Mouse (Mus musculus) C2C12 (cell line): Measurements from ENCODE around the gene Dcdc2c. TPM values are rescaled to one million over a fixed set of nuclear protein-coding genes. Genes with fewer than 3 reads are reported as not detected.

Source experiments
- H3K27me3 ChIP-seq: one replicate; pipeline ENCODE4 v1.6.1; 2011; ENCODE audit not compliant: control insufficient read depth, insufficient read depth, insufficient read length
- H3K36me3 ChIP-seq: one replicate; pipeline ENCODE4 v1.6.1; 2011; ENCODE audit not compliant: control insufficient read depth, insufficient read depth
- H3K4me3 ChIP-seq: one replicate; pipeline ENCODE4 v1.5.1; 2011; ENCODE audit warnings: mild to moderate bottlenecking, control low read depth; ENCODE audit not compliant: poor library complexity, insufficient read depth, severe bottlenecking
- H3K79me2 ChIP-seq: one replicate; pipeline ENCODE4 v1.6.1; 2011; ENCODE audit not compliant: control insufficient read depth, insufficient read depth
- H3K79me3 ChIP-seq: one replicate; pipeline ENCODE4 v1.6.1; 2011; ENCODE audit warnings: low read depth, control low read depth
- H3ac ChIP-seq: one replicate; pipeline ENCODE3; 2011; ENCODE audit warnings: low read depth; ENCODE audit not compliant: control insufficient read depth, insufficient read length
- CEBPB ChIP-seq: IDR thresholded peaks from one replicate; pipeline ENCODE4 v1.6.1; 2011; ENCODE audit warnings: low read depth, mild to moderate bottlenecking, control low read depth, moderate library complexity
- CTCF ChIP-seq: IDR thresholded peaks from one replicate; pipeline ENCODE4 v1.5.1; 2011; ENCODE audit not compliant: control insufficient read depth, insufficient read depth, insufficient read length
- FOSL1 ChIP-seq: IDR thresholded peaks from one replicate; pipeline ENCODE4 v1.8.0; 2011; ENCODE audit warnings: mild to moderate bottlenecking, low read length; ENCODE audit not compliant: poor library complexity, insufficient read depth, severe bottlenecking
- MAX ChIP-seq: IDR thresholded peaks from one replicate; pipeline ENCODE4 v1.6.1; 2011; ENCODE audit warnings: mild to moderate bottlenecking, control low read depth
- MYOD1 ChIP-seq: IDR thresholded peaks from one replicate; pipeline ENCODE4 v1.6.1; 2011; ENCODE audit warnings: low read depth; ENCODE audit not compliant: control insufficient read depth, insufficient read length
- MYOG ChIP-seq: IDR thresholded peaks from one replicate; pipeline ENCODE4 v1.6.1; 2011; ENCODE audit not compliant: control insufficient read depth, insufficient read length; ENCODE audit errors: extremely low read depth
- USF1 ChIP-seq: IDR thresholded peaks from one replicate; pipeline ENCODE4 v1.6.1; 2011; ENCODE audit warnings: low read depth, mild to moderate bottlenecking, control low read depth, moderate library complexity
- polyA plus RNA-seq: library from polyadenylated mRNA; unstranded; fragments of >200 nt; fragmentation: generic; extraction: Trizol; gene quantifications from one replicate; pipeline ENCODE4 v1.2.1, GENCODE M21; 2012; ENCODE audit warnings: missing spikeins

Dcdc2c gene
- polyA plus RNA-seq, 1 experiment, result not detected

DNA sequence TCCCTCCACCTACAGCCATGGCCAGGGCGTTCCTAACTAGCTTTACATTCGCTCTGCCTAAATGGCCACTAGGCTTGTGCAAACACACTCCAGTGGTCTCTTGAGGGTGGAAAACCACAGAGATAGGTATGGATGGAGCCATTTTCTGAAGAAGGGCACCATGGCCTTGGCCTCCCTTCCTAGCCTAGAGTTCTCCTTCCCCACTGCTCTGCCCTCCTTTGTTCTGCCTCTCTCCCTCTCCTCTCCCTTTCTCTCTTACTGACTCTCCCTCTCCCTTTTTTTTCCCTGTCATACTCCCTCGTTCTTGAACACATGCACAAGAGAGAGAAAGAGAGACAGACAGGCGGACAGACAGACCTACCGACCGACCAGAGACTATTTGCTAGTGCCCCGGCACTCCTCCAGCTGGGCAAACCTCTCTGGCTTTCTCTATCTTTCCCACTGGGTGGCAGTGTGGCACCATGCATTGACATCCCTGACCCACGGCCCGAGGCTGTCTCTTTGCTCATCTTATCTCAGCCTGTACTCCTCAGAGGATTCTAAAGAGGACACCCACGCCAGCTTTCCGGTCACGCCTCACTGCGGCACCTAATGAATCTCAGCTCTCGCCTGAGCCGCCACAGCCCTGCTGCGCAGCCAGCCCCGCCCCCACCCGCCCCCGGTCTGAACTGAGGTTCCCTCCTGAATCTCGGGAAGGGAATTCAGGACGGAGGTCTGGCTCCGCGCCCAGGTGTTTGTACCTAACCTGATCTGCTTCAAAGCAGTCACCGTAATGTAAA is 37.1 kb upstream of the Dcdc2c start:
- Histone ChIP-seq H3K27me3 (peaks cover 7% of the 10 kb centered on the region), H3K79me3 (no peaks in the 10 kb centered on the region), H3K79me2 (no peaks in the 10 kb centered on the region), H3K36me3 (no peaks in the 10 kb centered on the region), H3K4me3 (no peak overlapping the region), H3ac (no peak overlapping the region)
- TF ChIP-seq CTCF, result peak; percentile 49
- no peak for TF ChIP-seq MYOG

DNA sequence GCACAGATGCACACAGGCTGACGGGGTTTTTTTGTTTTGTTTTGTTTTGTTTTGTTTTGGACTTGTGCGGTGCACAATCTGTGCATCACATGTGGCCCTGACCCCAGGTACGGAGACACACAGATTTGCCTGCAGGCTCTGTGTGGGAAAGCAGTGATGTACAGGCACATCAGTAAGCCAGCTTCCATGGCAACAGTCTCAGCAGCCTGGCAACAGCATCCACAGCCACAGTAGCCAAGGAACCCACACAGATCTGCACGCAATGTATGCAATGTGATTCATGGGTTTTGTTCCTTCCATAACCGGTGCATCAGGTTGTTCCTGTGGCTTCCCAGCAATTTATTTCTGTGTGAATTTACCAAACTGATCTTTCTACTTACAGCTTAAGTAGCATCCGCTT is 35.8 kb upstream of the Dcdc2c start:
- Histone ChIP-seq H3K36me3 (no peaks in the 10 kb centered on the region), H3K4me3 (no peak overlapping the region), H3K27me3 (peaks cover 7% of the 10 kb centered on the region), H3K79me3 (no peaks in the 10 kb centered on the region), H3ac (no peak overlapping the region), H3K79me2 (no peaks in the 10 kb centered on the region)
- TF ChIP-seq MYOD1 (no peak), CTCF (no peak), MAX (no peak), FOSL1 (no peak), USF1 (no peak), CEBPB (no peak), MYOG (no peak)

DNA sequence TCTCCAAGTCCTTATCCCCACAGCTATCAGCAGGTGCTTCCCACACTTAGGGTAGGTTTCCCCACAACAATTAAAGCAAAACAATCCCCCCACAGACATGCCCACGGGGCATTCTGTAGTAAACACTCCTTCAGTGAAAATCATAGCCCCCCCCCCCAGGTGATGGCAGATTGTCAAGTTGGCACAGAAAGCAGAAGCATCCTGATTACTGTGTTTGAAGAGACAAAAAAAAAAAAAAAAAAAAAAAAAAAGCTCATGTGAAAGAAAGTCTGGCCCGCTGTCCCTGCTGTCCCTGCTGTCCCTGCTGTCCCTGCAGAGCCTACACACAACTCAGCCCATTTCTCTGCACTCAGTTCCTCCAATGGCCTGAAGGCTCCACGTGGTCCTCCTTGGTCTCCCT is 31.8 kb upstream of the Dcdc2c start:
- Histone ChIP-seq H3K36me3 (no peaks in the 10 kb centered on the region), H3ac (no peak overlapping the region), H3K4me3 (no peak overlapping the region), H3K27me3 (peaks cover 7% of the 10 kb centered on the region), H3K79me2 (no peaks in the 10 kb centered on the region), H3K79me3 (no peaks in the 10 kb centered on the region)
- TF ChIP-seq FOSL1, result no peak
- no peak for TF ChIP-seq USF1
- TF ChIP-seq MAX, result no peak
- no peak for TF ChIP-seq MYOG
- TF ChIP-seq CEBPB, result no peak
- no peak for TF ChIP-seq CTCF
- TF ChIP-seq MYOD1, result no peak

GRCm38 (mm10) chr12:28582423-28582822 is 30.2 kb upstream of the Dcdc2c start, which contains the start of gene Allc:
Gene Allc, minus strand, starts transcription at chr12:28582523.
- no peak within 1 kb of the TSS for H3ac ChIP-seq

GRCm38 (mm10) chr12:28579132-28579531 is 26.9 kb upstream of the Dcdc2c start:
- TF ChIP-seq USF1, result no peak
- TF ChIP-seq MYOD1, result no peak
- TF ChIP-seq CTCF, result peak; percentile 42
- Histone ChIP-seq H3K27me3 (no peaks in the 10 kb centered on the region), H3K36me3 (no peaks in the 10 kb centered on the region), H3K4me3 (no peak overlapping the region), H3ac (no peak overlapping the region), H3K79me3 (no peaks in the 10 kb centered on the region), H3K79me2 (no peaks in the 10 kb centered on the region)

More at GRCm38 (mm10) chr12:28582423-28582822, 30.2 kb upstream of the Dcdc2c start, which contains the start of gene Allc:
- no peaks in the 10 kb centered on the region for H3K36me3 ChIP-seq
- TF ChIP-seq USF1, result no peak
- no peak for TF ChIP-seq CTCF
- no peak for TF ChIP-seq MAX
- no peak for TF ChIP-seq FOSL1
- no peak for TF ChIP-seq MYOG
- TF ChIP-seq MYOD1, result no peak
- no peak for TF ChIP-seq CEBPB
- no peaks in the 10 kb centered on the region for H3K79me2 ChIP-seq
- H3K79me3 ChIP-seq, result no peaks in the 10 kb centered on the region
- no peak within 1 kb of the TSS for H3K4me3 ChIP-seq
- no peaks in the 10 kb centered on the region for H3K27me3 ChIP-seq

DNA sequence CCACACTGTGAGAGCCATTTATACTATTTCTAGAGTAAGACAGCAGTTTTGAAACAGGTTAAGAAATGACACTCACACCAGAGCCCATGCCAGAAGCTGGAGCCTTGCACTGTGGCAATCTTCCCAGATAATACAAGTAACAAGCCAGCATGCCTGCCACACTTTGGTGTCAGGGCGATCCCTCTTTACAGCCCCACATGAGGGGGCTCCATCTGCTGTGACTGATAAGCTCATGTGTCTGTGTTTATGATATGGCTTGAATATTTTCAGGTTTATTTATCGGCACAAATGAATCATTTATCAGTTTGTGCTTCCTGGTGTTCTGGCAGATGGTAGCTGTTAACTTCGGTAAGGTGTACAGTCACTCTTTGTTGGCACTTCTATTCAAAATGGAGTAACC is 25.9 kb upstream of the Dcdc2c start:
- Histone ChIP-seq H3K4me3 (no peak overlapping the region), H3K79me3 (no peaks in the 10 kb centered on the region), H3K27me3 (no peaks in the 10 kb centered on the region), H3K79me2 (no peaks in the 10 kb centered on the region), H3K36me3 (no peaks in the 10 kb centered on the region), H3ac (no peak overlapping the region)
- TF ChIP-seq USF1, result no peak
- no peak for TF ChIP-seq CEBPB
- no peak for TF ChIP-seq CTCF
- no peak for TF ChIP-seq MYOD1
- no peak for TF ChIP-seq MAX
- TF ChIP-seq FOSL1, result no peak
- TF ChIP-seq MYOG, result no peak
